Mouse (Mus musculus) v-Abl transformed pro-B cells (cell line): ENCODE results near the gene Rrp9.
"Not testable (repeated sequence)": the region's sequence is repeated elsewhere in the genome, so short reads cannot be mapped to it uniquely, and the experiment has no call there.

Experiments used
- in situ Hi-C, 2 experiments: fragments of 400-800 bp; cut with MboI; formaldehyde crosslinking; loops; one replicate each; pipeline ENCODE4 v1.15.1; 2025; ENCODE audit not compliant: unreplicated experiment in 2 of 2

Gene Rrp9

DNA sequence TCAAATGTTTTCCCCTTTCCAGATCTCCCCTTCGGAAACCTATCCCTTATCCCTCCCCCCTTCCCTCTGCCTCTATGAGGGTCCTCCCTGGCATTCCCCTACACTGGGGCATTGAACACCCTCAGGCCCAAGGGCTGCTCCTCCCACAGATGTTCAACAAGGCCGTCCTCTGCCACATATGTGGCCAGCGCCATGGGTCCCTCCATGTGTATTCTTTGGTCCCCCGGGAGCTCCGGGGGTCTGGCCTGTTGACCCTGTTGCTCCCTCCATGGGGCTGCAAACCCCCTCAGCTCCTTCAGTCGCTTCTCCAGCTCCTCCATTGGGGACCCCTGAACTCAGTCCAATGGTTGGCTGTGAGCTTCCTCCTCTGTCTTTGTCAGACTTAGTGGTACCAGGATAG, 11.8 kb downstream of the Rrp9 start:
- in situ Hi-C loops: not testable (repeated sequence)

DNA sequence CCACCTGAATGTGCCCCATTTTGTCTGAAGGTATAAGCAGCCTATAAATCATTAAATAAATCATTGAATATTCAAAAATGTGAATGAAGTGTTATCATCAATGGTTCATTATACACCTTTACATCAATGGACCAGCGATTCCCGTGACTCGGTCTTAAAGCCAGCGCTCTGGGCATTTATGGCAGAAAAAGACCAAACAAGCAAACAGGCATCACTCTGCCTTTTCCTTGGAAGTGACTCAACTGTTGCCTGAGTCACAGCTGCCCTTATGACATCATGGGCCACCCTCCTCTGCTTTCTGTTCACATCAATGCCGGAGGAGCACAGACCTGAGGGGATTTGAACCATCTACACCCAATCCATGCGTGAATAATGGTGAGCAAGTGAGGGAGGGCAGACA, 23.9 kb downstream of the Rrp9 start, which contains the start of gene Iqcf1:
TSS of gene Iqcf1 (plus strand) at position 301 of the 400 bp plus-strand sequence.
- in situ Hi-C loops: no loop called here

- in situ Hi-C loops: no loop called here
Observed at GRCm38 (mm10) chr9:106501846-106502245, 26.1 kb downstream of the Rrp9 start.

DNA sequence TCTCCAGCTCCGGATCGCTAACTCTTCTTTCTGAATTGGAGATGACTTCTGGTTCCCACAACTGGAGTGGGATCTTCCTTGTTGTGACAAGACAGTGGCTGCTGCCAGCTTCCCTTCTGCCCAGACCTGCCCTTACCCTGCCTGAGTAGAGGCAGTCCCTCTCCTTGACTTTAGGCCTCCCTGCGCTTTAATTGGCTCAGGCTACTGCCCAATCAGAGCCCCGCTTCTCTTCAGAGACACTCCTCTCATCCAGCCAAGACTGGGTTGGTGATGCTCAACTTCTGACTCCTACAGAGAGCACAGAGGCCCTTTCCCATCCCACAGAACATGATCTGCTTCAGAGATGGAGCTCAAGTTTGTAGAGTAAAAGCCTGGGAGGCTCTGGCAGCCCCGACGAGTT, 28.5 kb downstream of the Rrp9 start:
- in situ Hi-C loops: no loop called here

GRCm38 (mm10) chr9:106509356-106509755, 33.6 kb downstream of the Rrp9 start:
- in situ Hi-C loops: no loop called here

DNA sequence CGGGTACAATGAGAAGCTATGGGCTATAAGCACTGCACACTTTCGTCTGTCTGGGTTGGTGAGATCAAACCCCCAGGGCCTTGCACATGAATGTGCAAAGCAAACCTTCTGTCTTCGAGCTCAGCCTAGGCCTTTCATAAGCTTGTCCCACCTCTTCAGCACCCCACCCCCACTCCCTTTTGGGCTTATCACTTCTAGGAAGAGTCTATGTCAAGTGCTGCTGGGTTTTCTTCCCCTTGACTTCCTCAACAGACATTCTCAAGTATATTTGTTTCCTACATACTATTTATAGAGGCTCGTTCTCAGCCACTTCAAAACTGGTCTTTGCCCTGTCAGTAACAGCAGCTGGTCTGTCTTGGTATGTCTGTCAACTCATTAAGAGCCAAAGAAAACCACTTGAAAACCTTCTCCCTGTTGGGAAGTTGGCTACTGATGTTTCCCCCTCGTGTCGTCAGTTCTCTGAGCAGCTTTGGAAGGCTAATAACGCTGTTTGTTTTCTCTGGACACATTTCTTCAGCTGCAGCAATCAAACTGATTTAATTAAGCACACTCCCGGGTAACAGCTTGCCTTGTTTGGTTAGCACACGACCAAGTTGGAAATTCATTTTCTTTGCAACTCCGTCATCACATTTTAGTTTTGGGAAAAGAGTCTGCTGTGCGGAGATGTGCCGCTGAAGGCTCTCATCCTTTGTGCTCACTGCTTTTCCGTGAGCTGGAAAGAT, 37.1 kb downstream of the Rrp9 start:
- in situ Hi-C loops: no loop called here

- in situ Hi-C loops: no loop called here
Observed at GRCm38 (mm10) chr9:106513566-106513965, 37.8 kb downstream of the Rrp9 start.

DNA sequence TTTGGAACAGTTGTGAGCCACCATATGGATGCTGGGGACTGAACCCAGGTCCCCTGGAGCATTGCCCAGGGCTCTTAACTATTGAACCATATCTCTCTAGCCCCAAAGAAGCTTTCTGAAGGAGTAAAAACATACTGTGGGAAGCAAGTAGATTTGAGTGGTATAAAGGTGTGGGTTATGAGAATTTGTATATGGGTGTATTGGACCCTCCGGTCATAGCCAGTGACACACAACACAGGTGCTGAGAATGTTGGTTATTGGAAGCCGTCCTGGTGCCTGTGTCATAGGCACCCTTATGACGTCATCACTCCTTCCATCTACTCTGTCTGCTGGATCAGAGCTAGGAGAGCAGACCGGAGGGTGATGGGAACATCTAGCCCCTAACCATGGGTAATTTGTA, 38.5 kb downstream of the Rrp9 start, which contains the start of gene Iqcf5:
TSS of gene Iqcf5 (plus strand) at position 301 of the 400 bp plus-strand sequence.
- in situ Hi-C loops: no loop called here

- in situ Hi-C loops: no loop called here
Observed at GRCm38 (mm10) chr9:106519433-106519832, 43.7 kb downstream of the Rrp9 start.

- in situ Hi-C loops: loop anchor here in 1 of 2 experiments (10.0 kb wide), 1 partner anchor 395 kb away; no protein-coding TSS in a partner anchor
Observed at GRCm38 (mm10) chr9:106519909-106520308, 44.1 kb downstream of the Rrp9 start.

DNA sequence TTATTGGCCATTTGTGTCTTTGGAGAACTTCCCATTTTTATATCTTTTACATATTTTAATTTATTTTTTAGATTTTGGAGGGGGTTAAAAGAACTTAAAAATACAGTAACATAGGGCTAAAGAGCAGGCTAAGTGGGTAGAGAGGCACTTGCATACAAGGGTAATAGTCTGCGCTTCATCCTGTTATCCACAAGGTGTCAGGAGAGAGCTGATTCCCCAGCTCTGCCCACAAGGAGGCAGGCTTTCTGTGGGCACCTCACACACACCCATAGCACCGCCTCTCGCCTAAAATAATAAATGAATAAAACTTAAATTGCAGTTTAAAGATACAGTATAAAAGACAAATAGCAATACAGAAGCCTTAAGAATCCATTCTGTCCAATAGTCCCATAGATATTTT, 56.1 kb downstream of the Rrp9 start:
- in situ Hi-C loops: loop anchor here in 1 of 2 experiments (25.0 kb wide), 1 partner anchor 380 kb away; no protein-coding TSS in a partner anchor

GRCm38 (mm10) chr9:106534296-106534695, 58.5 kb downstream of the Rrp9 start:
- in situ Hi-C loops: loop anchor here in 1 of 2 experiments (25.0 kb wide), 1 partner anchor 378 kb away; no protein-coding TSS in a partner anchor

GRCm38 (mm10) chr9:106534975-106535374, 59.2 kb downstream of the Rrp9 start:
- in situ Hi-C loops: loop anchor here in 1 of 2 experiments (25.0 kb wide), 1 partner anchor 377 kb away; no protein-coding TSS in a partner anchor
